Mouse (Mus musculus) c-Kit-positive CD71-negative TER-119-negative erythroid progenitor cells, embryonic 14.5 days (primary cell): ENCODE measurements around the gene Pik3cg.
"Not testable (repeated sequence)": the region's sequence is repeated elsewhere in the genome, so short reads cannot be mapped to it uniquely, and the experiment has no call there.

Experiments used
- DNase-seq: peaks from one replicate; pipeline ENCODE4 v3.0.0-alpha.2; 2013; ENCODE audit warnings: low read depth

Pik3cg gene

DNA sequence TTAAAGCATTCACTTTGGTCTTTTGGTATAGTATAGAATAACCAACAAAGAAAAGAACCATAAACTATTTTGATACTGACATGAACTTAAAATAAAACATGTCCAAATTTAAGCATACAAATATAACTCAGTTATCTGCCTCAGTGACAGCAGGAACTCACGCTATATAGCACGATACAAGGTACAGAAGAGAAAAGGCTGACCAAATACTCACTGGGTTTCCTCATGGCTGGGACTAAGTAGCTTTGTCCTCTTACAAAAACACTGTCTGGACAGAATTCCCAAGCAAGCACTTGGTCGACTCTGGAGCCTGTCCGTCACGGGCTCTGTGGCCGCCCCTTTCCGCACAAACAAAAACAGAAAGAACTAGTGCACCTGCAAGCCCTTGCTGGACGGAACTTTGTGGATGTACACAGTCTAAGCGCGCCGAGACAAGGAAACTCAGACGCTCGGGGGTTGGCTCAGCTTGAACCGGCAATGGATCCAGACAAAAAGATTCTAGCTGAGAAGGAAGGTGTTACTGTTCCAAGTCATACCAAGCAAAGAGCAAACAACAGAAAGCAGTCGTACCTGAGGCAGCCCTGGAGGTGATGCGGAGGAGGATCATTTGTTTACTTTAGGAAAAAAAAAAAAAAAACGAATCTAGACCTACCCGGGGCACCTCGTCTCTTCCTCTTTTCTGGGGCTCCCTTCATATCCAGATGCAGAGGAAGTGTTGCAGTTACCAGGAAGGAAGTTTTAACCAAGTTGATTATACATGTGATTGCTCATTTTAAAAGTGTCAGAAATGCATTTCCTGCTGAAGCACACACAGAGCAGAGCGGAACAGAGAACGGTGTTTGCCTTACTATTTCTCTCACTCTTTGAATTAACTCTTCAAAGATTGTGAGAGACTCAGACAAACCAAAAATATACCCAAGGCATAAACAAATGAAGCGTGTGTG is at the start of gene Pik3cg:
Pik3cg (minus strand) TSS at position 712 of the 944 bp plus-strand sequence.
- DNase-seq: peak; percentile 50

DNA sequence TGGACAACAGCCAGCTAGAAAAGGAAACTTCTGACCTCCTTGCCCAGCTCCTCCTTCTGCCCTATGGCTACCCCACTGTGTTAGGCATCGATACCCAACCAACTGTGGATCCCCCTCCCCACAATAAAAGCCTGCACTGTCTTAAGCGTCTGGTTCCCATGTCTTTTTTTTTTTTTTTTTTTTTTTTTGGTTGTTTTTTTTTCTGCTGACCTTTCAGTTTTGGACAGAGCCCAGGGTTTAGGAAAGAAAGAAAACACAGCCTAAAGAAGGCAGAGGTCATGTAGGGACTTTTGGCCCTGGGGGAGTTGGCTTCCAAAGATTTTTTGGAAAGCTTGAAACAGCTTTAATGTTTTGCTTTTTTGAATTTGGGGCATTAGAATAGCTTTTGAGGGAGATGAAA is 40.0 kb upstream of the Pik3cg start:
- DNase-seq: no peak

DNA sequence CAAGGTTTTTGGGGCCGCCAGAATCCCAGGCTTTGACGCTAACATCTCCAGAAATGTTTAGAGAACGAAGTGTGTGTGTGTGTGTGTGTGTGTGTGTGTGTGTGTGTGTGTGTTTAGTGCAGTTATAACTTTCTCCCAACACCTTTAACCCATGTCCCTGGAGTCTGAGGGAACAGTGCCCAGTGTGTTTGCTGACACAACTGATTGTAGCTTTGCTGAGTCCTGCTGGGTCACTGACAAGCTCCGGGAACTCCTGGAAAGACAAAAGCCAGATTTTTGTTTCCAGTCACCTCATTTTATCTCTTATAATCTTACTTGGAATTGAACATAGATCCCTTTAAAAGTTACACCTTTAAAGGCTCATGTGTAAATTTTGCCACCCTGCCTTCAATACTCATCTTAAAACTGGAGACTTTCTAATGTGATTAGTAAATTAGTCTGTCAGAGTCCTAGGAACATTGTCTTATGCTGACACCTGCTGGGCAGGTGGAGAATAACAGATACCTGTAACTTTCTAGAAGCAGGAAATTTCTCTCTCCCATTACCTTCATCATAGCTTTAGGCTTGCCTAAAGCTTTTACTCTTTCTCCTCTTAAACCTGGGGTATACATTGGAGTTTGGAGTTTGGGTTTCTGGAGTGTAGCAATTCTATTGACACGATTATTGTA is 37.2 kb upstream of the Pik3cg start:
- DNase-seq: peak; percentile 34

DNA sequence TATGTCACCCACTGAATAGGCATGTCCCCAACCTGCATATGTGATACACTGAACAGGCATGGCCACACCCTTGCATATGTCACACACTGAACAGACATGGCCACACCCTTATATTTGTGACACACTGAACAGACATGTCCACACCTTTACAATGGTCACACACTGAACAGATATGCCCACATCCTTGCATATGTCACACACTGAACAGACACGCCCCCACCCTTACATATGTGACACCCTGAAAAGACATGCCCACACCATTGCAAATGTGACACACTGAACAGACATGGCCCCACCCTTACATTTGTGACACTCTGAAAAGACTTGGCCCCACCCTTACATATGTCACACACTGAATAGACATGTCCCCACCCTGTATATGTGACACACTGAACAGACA is 35.1 kb upstream of the Pik3cg start:
- no peak for DNase-seq

DNA sequence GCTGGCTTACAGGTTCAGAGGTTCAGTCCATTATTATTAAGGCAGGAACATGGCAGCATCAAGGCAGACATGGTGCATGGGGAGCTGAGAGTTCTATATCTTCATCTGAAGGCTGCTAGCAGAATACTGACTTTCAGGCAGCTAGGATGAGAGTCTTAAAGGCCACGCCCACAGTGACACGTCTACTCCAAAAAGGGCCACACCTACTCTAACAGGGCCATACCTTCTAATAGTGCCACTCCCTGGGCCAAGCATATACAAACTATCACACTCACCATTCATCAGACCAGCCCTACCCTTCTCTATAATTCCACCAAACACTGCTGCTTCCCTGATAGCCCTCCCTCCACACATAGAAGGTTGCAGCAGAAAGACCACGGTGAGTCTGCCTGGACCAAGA is 30.7 kb upstream of the Pik3cg start:
- DNase-seq: not testable (repeated sequence)

DNA sequence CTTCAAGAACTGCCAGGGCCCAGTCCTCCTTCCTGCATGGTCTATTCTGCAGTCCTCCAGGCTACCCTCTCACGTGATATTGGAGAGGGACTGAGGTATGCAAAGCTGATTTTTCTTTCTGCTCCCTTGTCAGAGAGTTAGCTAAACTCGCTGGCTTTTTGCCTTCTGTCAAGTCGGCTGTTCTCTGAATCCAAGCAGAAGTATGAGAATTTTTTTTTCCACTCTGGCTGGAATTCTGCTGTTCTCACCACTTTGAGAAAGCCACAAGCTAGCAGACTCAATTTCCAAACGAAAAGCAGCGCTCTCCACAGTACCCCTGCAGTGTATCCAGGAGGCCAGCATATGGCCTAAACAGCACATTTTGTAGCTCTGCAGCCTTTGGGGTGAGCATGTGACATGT is 30.0 kb upstream of the Pik3cg start:
- DNase-seq: no peak

DNA sequence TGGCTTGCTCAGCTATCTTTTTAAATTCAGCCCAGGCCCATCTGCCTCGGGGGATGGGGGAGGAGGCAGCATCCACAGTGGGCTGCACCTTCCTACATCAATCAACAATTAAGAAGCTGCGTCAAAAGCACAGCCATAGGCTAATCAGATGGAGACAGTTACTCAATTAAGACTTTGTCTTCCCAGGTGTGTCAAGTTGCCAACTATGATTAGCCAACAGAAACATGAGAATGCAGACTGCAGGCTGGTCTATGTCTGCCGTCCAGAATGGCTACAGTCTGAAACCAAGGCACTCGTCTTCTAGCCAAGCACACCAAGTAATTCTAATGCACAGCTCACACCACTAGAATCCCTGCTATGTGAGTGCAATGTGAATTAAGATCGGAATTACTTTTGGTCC is 29.4 kb upstream of the Pik3cg start:
- DNase-seq: no peak

DNA sequence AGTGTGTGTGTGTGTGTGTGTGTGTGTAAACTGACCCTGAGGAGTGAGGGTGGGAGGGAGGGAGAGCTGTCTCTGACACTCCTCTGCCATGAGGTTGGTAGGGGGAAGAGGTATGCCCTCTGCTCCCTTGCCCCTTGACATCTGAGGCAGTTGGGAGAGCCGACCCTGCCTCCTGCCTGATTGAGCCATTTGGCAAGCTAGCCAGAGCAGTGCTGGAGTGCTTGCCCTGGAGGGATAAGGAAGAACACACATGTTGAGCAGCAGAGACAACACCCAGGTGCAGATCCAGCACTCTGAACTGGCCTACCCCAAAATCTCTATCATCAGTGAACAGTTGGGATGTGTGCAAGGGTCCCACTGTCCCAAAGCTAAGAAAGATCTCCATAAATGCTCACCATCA is 28.7 kb upstream of the Pik3cg start:
- no peak for DNase-seq

DNA sequence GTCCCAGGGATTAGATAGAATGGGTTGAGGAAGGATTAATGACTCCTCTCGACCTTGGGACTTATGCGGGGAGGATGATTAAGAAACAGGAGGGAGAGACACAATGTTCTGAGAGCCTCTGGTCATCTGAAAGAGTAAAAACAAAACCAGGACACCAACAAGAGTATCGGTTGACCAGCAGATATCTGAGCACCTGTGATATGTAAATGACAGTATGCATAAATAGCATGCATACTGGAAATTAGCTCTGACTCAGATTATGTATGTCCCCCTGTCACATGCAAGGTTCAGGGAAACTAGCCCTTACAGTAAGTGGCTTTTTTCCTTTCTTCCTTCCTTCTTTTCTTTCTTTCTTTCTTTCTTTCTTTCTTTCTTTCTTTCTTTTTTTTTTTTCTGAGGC is 28.0 kb upstream of the Pik3cg start:
- no peak for DNase-seq

DNA sequence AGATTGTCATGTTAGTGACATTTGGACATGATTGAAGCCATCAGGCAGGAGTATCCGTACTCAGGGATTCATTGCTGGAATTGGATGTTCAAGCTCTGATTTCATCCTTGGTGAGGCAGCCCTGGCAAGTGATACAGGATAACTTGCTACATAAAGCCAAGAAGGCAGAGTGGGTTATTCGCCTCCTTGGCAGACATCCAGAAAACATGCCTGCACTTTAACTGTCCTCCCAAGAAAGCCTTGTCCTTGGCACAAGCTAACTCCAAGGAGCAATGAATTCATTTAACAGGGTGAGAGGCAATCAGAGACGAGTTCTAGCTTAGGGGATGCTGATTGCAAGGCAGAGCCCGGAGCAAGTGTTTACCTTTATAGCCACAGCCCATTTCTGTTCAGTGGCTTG is 25.4 kb upstream of the Pik3cg start:
- DNase-seq: no peak

DNA sequence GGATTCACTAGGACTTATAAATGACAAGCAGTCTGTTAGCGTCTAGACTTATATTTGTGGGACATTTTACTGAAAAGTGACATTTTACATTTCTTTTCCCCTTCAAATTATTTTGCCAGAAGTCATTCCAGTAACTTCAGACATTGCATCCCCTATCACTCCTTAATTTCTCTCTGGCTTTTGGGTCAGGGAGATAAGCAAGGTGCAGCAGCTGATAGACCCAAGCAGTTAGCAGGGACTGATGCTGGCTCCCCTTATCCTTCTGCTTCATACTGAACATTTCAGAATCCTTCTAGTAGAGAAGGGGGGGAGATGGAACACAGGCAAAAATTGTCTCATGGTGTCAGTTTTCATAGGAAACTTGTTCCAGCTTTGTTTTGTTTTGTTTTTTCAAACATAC is 22.9 kb upstream of the Pik3cg start:
- no peak for DNase-seq

DNA sequence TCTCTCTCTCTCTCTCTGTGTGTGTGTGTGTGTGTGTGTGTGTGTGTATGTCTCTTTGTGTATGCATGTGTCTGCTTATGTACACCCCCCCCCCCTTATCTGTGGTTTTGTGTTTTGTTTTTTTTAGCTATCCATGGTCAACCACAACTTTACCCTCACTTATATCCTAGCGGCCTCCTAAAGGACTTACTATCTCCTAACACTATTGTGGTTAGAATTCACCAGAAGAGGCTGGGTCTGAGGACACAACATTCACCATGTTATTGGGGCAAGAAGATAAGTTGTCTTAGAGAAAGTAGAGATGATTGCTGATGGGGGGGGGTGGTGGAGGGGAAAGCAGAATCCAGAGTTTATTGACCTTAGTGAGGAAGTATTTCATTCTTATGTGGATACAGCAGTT is 15.2 kb upstream of the Pik3cg start:
- no peak for DNase-seq

DNA sequence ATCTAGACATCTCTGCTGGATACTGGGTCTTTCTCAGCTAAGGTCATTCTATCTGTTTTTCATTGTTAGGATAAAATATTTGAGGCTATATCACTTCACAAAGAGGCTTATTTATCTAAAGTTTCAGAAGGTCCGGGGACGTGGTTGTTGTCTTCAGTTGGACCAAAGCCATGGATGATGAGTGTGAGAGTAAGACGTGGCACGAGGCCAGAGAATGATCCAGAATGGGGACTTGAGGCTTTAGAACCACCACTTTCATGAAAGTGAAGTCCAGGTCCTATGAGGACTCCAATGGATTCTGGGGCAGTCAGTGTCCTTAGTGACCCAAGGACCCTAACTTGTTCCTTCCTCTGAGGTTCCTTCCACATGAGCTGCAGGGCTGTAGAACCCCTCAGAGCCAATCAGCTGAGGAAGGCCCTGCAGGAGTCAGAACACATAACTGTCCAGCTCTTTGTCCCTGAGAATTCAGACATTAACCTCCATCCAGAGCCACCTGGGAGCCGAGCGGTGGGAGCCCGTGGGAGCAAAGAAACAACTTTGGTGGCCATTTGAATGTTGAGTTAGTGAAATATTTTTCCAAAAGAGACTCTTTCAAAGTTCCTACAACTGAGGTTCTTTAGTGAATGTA is 14.4 kb upstream of the Pik3cg start:
- no peak for DNase-seq

DNA sequence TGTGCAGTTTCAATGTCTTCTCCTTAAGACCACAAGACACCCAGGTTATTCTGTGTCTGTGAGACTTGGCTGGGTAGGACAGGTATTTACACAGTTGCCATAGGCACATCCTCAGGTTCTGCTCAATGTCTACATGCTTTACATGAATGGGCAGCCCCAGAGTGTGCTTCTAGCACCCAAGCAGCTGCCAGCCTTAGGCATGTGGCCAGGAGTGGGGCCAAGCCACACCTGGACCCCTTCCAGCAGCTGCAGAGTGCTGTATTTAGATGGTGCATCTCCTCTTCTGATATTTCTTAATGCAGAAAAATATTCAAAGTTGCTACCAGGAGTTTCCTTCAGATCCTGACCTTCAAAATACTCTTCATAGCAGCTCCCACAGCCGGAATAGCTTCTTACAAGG is 11.9 kb upstream of the Pik3cg start:
- no peak for DNase-seq

DNA sequence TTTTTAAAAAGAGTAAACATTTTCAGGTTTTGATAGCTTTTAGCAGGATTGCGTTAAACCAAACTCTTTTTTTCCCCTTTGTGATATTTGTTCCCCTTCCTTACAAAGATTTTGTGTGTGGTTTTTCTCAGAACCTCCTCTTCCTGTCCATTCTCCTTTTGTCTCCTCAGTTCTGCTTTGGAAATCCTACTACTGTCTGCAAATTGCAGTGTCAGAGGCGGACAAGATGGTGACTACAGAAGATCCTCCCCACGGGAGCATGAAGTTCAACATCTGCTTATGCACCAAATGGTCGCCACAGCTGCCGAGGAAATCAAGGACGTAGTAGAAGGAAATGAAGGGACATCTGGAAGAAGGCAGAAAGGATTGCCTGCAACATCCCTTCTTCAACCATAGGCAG is 6.7 kb upstream of the Pik3cg start:
- DNase-seq: no peak

DNA sequence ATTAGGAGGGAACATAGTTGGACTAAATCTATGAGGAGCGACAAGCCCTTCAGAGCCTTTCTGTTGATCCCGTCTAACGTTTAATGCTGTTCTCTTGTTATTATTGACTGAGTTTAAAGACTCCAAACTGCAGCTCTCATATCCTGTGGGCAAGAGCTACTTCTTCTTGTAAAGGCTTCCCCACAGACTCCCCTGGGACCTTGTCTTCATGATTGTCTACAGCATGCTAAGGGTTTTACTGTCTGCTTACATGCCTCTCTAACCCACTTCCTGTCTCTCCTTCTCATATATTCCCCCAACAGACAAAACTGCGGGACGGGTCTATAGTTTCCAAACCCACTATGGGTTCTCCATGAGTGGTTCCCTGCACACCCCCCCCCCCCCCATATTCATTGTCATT is 4.2 kb upstream of the Pik3cg start:
- no peak for DNase-seq

DNA sequence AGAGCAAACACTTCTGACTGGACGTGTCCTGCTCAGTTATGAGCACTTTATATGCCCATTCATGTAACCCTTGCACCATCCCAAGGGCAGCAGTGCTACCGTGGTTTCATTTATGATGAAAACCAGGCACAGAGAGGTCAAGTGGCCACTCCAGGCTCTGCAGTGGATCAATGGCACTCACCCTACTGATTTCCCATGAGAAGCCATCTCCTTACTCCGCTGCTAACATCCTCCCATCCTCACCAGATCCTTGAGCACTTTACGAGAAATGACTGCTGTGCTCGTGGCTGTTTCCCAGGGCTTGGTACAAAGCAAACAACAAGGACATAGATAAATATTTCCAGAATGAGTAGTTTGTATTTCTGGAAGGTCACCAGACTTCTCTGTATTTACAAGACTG is 3.7 kb upstream of the Pik3cg start:
- DNase-seq: no peak

DNA sequence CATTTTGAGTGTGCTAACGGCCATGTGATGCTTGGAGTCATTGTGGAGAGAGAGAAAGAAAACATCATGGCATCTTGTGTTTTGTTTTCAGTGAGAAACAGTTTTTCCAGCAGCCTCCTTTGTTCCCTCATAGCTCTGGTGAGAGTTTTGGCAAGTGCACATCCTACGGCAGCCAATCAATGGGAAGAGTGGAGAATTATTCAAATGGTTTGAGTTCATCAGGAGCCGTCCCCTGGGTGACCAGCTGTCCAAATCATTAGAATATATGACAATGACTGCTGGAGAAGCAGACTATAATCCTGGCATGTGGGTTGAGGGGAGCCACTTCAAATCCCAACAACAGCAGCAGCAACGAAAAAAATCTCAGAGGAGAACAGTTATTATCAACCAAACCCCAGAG is 2.8 kb upstream of the Pik3cg start:
- no peak for DNase-seq

DNA sequence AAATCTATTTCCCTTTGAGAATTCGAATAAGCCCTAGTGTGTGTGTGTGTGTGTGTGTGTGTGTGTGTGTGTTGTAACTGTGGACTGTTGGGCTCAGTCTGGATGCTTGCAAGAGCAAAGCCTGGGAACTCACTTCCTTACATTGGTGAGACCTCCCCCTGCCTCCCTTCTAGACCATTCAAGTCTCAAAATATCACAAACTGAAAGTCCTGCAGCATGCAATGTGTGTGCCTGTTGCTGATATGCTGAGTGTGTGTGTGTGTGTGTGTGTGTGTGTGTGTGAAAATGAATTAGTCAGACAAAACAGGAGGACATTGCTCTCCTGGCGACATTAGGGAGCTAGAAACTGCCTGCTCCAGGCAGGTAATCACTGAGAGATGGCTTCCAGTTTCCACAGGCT is 492 bp upstream of the Pik3cg start:
- DNase-seq: no peak

DNA sequence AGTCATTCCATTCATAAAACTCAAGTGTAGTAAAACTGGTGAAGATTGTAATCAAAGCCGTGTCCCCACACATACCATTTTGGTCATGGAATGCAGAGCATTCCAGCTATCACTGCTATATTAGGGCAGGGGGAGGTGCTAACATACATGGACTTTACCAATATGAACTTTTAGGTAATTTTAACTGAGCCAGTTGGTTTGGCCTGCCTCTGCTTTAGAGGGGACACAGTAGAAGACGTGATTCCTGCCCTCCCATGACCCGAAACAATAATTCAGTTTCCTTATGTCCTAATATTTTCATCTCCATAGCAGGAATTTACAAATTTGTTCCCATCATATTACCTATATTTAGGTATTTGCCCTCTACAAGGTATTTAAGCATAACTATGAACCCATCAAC is 1.3 kb downstream of the Pik3cg start:
- no peak for DNase-seq

DNA sequence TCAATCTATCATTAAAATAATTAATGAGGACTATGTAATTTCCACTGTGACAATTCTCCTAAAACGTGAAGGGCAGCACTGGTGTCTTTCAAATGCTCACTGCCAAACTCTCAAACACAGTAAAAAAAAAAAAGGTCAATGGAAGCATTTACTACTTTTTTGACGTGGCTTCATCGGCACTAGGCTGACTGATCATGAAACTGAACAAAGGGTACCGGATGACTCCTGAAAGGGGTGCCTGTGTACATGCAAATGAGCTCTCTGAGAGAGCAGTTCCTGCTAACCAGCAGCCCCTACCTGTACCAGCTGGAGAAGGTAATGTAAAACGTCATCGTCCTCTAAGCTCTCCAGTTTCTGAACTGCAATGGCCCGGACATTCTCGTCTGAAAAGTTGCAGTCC is 4.8 kb downstream of the Pik3cg start:
- no peak for DNase-seq

DNA sequence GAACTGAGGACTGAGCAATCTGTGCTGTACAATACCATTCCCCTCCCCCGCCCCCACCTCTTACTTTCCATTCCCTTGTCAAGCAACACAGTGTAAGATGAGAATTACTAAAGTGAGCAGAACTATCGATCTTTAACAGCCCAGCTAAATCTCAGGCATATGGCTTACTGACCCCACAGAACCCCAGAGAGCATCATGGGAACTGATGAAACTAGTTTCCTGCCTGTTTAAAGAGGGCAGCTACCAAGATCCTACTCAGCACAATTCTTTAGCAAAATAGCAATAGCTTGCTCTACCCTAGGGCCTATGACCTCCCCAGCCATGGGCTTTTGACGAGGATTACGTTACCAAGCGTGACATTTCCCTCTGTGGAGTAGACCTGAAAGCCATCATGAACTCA is 5.9 kb downstream of the Pik3cg start:
- DNase-seq: no peak

DNA sequence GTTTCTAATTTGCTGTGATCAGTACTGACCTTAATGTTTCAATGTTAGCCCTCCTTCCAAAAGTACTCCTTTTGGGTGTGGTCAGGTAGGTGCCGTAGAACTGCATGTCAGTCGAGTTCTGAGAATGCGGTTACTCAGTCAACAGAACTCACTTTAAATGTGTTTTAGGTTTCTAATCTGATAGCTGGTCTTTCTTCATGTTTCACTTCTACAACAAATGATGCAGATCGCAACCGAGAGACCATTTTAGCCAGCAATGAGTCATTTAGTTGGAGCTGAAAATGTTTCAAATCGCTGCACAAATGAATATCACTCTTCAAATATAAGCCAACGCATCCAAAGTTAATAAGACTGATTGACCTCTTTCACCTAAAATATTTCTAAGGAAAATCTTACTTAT is 6.5 kb downstream of the Pik3cg start:
- no peak for DNase-seq
